Mouse (Mus musculus): ENCODE results near the gene Plxna4.

The Plxna4 gene

GRCm38 (mm10) chr6:32472062-32472461, 115.9 kb downstream of the Plxna4 start:
- CTCF ChIA-PET: no interaction called here

GRCm38 (mm10) chr6:32471639-32472038, 116.4 kb downstream of the Plxna4 start:
- CTCF ChIA-PET: no interaction called here

GRCm38 (mm10) chr6:32469196-32469595, 118.8 kb downstream of the Plxna4 start:
- CTCF ChIA-PET: no interaction called here

- CTCF ChIA-PET: no interaction called here
Measured at GRCm38 (mm10) chr6:32465129-32465528, 122.9 kb downstream of the Plxna4 start.

- CTCF ChIA-PET: no interaction called here
Measured at GRCm38 (mm10) chr6:32464637-32465036, 123.4 kb downstream of the Plxna4 start.

GRCm38 (mm10) chr6:32464046-32464445, 123.9 kb downstream of the Plxna4 start:
- CTCF ChIA-PET: no interaction called here

- CTCF ChIA-PET: interaction anchor here (0.6 kb wide), 1 partner anchor 594 kb away, joined by 3 read pairs; no protein-coding TSS in a partner anchor
Measured at GRCm38 (mm10) chr6:32460400-32460799, 127.6 kb downstream of the Plxna4 start.

- CTCF ChIA-PET: no interaction called here
Measured at GRCm38 (mm10) chr6:32456641-32457040, 131.4 kb downstream of the Plxna4 start.

- CTCF ChIA-PET: no interaction called here
Measured at GRCm38 (mm10) chr6:32451851-32452250, 136.1 kb downstream of the Plxna4 start.

GRCm38 (mm10) chr6:32449237-32449963, 138.6 kb downstream of the Plxna4 start:
- CTCF ChIA-PET: no interaction called here

GRCm38 (mm10) chr6:32448787-32449186, 139.2 kb downstream of the Plxna4 start:
- CTCF ChIA-PET: no interaction called here

- CTCF ChIA-PET: no interaction called here
Measured at GRCm38 (mm10) chr6:32446276-32446675, 141.7 kb downstream of the Plxna4 start.

GRCm38 (mm10) chr6:32445246-32445645, 142.7 kb downstream of the Plxna4 start:
- CTCF ChIA-PET: no interaction called here

GRCm38 (mm10) chr6:32444393-32444792, 143.6 kb downstream of the Plxna4 start:
- CTCF ChIA-PET: no interaction called here

- CTCF ChIA-PET: no interaction called here
Measured at GRCm38 (mm10) chr6:32443679-32444078, 144.3 kb downstream of the Plxna4 start.

- CTCF ChIA-PET: no interaction called here
Measured at GRCm38 (mm10) chr6:32439434-32439833, 148.6 kb downstream of the Plxna4 start.

GRCm38 (mm10) chr6:32437219-32437618, 150.8 kb downstream of the Plxna4 start:
- CTCF ChIA-PET: no interaction called here

- CTCF ChIA-PET: no interaction called here
Measured at GRCm38 (mm10) chr6:32423124-32423523, 164.9 kb downstream of the Plxna4 start.

GRCm38 (mm10) chr6:32420610-32421009, 167.4 kb downstream of the Plxna4 start:
- CTCF ChIA-PET: no interaction called here

- CTCF ChIA-PET: no interaction called here
Measured at GRCm38 (mm10) chr6:32417351-32417750, 170.6 kb downstream of the Plxna4 start.

- CTCF ChIA-PET: interaction anchor here (0.5 kb wide), 1 partner anchor 448 kb away, joined by 24 read pairs; no protein-coding TSS in a partner anchor
Measured at GRCm38 (mm10) chr6:32411325-32411724, 176.7 kb downstream of the Plxna4 start.

- CTCF ChIA-PET: no interaction called here
Measured at GRCm38 (mm10) chr6:32409625-32410024, 178.4 kb downstream of the Plxna4 start.

- CTCF ChIA-PET: no interaction called here
Measured at GRCm38 (mm10) chr6:32407574-32408185, 180.3 kb downstream of the Plxna4 start.
